16 mouse cellular contexts compared by ENCODE assay signal in genomic region chr13:52886779-52887178, GRCm38 (mm10). TPM values are rescaled to one million over a fixed set of nuclear protein-coding genes. Genes with fewer than 3 reads are reported as not detected.
DNase-seq lines count a peak whose midpoint lies in the region; TF ChIP-seq lines count a peak whose summit lies in the region.
"Had no signal": no experiment of that assay in that cellular context is flagged by ENCODE, and none has a peak within 500 bp of the region (broad histone marks: within the 10 kb centered on the region; RNA-seq: fewer than 3 reads in every experiment).

No protein-coding gene starts in this region.

- peak overlapping the region; percentile 85 for H3K27ac ChIP-seq in gastrocnemius, adult 2 months
- H3K27ac ChIP-seq: embryonic facial prominence, embryonic 13.5 days; forebrain, embryonic 13.5 days; hindbrain, embryonic 10.5 days; hindbrain, embryonic 14.5 days; intestine, embryonic 15.5 days had no signal

- H3K4me3 ChIP-seq in gastrocnemius, adult 2 months, result no peak overlapping the region
- H3K4me3 ChIP-seq: embryonic facial prominence, embryonic 13.5 days; forebrain, embryonic 13.5 days; heart, embryonic 12.5 days; hindbrain, embryonic 10.5 days; intestine, embryonic 15.5 days had no signal

- intact Hi-C loops in gastrocnemius, adult 2 months (cut with DNase I), result no loop called here
- intact Hi-C loops in gastrocnemius, postnatal 36 days (cut with DNase I), result no loop called here

- peak; percentile 33 to 36 for DNase-seq in cerebellum, adult 18-20 months
- no peak for DNase-seq in cerebellum, postnatal 4 days (ENCODE audit: low spot score in 2 of 2)
- peak; percentile 67 for DNase-seq in gastrocnemius, adult 2 months
- DNase-seq in gastrocnemius, postnatal 36 days, result no peak
- DNase-seq in cerebellum, adult 9-11 months, result peak; percentile 32
- peak; percentile 18 to 27 for DNase-seq in cerebellum, postnatal 36 days
- DNase-seq in lung, postnatal 36 days, result no peak
- no peak for DNase-seq in left cerebral cortex, adult 9 months (ENCODE audit: low spot score in 2 of 2)
- DNase-seq: adrenal gland, postnatal 10 days; kidney, adult 18-20 months had no signal

- no peak for TF ChIP-seq CTCF in gastrocnemius, adult 2 months (IDR thresholded peaks at IDR 0.05)

RNA-seq across cellular contexts. Expression of gene Auh, which starts 42.7 kb away (rescaled TPM):
- 10 to 100 TPM; 74.0 to 94.1 TPM for total RNA-seq in gastrocnemius, adult 2 months (2021)
- total RNA-seq in gastrocnemius, postnatal 36 days (2021), result 10 to 100 TPM; 61.5 to 70.2 TPM

Comparison
In these comparisons a context has a peak if more than half of its experiments do, and no peak if none do; other contexts are left out.
1. DNase-seq: peak in cerebellum, adult 18-20 months (2 of 2), gastrocnemius, adult 2 months (single experiment), cerebellum, adult 9-11 months (single experiment) and cerebellum, postnatal 36 days (2 of 2); none in cerebellum, postnatal 4 days (0 of 2), gastrocnemius, postnatal 36 days (0 of 2), lung, postnatal 36 days (single experiment) and left cerebral cortex, adult 9 months (0 of 2).